Mouse (Mus musculus) adrenal gland, postnatal 4 days (tissue): ENCODE measurements around the gene Cyba. TPM values are rescaled to one million over a fixed set of nuclear protein-coding genes. Genes with fewer than 3 reads are reported as not detected.

ENCODE experiments used
- DNase-seq, 2 experiments: peaks; one replicate each; pipeline ENCODE4 v3.0.0; 2021 to 2022; ENCODE audit warnings: low spot score in 2 of 2, mixed read lengths in 2 of 2
- total RNA-seq, 2 experiments: library from RNA; stranded (reverse); gene quantifications; 2 replicates each; pipeline ENCODE4 v1.2.3; 2021

Cyba gene
- total RNA-seq, 2 experiments from 2014 or later: 49.9 to 76.7 TPM

- no peak for DNase-seq
These were observed 6.6 kb downstream of the Cyba start for GRCm38 (mm10) chr8:122426145-122426544.

GRCm38 (mm10) chr8:122423659-122424058 is 9.1 kb downstream of the Cyba start:
- DNase-seq: no peak

GRCm38 (mm10) chr8:122423217-122423616 is 9.5 kb downstream of the Cyba start:
- no peak for DNase-seq

DNA sequence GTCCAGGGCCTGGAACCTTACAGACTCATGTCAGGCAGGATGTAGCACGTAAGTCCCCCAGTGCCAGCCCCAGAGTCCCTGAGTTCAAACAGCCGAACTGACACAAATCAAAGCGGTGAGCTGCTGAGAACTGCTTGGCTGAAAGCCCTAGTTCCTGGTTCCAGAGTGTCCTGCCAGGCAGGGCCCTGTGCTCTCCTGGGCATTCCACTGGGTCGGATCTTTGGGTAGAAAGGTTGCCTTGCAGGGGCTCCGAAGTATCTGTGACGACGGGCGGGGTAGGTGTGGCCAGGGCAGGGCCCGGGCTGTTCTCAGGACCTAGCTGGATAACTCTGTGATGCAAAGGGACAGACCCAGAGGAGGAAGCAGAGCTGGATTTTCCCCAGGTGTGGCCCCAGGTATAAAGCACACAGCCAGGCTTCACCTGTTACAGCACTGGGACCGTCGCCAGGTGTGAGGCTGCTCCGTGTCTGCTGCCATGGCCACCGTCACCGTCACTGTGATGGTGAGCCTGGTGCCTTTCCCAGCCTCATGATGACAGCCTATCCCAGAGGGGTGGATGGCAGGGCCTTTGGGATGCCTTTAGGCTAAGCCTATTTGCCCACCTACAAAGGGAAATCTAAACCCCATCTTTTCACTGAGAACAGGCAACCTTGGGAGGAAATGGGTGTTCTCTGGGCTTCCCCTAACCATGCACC is 11.2 kb downstream of the Cyba start, which contains the start of gene Il17c:
Gene Il17c (plus strand): TSS at position 645 of the 695 bp plus-strand sequence.
- DNase-seq: no peak

- no peak for DNase-seq
These were observed 12.7 kb downstream of the Cyba start for GRCm38 (mm10) chr8:122419881-122420555.

- DNase-seq: no peak
These were observed 17.2 kb downstream of the Cyba start for GRCm38 (mm10) chr8:122415554-122415953.

DNA sequence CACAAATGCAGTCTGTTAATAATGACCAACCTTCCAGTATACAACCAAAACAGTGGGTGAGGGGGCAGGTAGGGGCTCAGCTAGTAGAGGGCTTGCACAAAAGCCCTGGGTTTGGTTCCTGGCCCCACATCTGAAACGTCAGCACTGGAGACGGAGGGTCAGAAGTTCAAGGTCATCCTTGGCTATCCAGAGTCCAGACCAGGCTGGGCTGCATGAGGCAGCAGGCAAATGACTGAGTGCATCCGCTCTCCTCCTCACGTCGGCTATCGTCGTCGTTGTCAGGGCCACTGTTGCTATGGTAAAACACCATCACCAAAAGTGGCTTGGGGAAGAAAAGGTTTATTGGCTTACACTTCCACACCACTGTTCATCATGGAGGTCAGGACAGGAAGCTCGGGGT is 18.4 kb downstream of the Cyba start:
- no peak for DNase-seq

DNA sequence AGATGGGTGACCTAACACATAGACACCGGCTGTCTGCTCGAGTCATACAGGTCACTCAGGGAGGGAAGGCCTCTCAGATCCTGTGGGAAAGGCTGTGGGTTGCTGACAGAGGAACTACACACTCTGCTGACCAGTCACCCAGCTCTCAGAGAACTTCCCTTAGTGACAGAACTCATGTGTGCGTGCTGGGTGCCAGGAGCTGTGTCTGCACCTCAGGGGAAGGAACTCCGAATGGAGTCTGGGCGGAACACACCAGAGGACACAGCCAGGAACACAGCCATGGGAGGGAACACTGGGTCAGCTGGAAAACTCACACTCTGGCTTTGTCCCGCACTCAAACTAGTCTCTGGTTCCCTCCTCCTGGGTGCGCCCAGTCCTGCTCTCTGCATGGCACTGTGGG is 25.1 kb downstream of the Cyba start:
- no peak for DNase-seq

DNA sequence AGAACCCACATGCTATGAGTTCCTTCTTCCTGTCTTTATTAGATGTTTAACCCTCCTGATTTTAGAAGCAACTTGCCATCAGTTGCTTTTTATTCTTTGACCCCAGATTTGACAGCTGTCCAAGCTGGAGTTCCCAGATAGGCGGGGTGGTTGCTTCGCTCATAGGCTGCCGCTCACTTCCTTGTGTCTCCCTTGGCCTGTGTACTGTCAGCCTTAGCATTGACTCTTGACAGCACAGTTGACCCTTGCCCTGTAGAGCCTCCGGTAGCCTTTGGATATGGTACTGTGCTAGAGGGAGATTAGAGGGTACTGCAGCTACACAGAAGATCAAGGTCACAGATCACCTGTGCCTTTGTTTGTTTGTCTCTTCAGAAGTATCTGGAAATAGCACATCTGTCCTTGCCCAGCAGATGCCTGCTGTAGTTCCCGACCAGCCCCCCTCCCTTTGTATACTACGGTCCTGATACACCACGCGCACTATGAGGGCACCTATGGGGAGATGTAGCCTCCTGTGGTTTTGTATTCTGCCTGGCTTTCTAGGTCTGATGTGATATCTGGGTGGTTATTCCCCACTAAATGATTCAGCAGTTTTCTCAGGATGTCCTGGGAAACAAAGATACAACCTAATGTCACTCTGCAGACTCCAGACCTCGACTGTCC is 27.5 kb downstream of the Cyba start:
- no peak for DNase-seq

DNA sequence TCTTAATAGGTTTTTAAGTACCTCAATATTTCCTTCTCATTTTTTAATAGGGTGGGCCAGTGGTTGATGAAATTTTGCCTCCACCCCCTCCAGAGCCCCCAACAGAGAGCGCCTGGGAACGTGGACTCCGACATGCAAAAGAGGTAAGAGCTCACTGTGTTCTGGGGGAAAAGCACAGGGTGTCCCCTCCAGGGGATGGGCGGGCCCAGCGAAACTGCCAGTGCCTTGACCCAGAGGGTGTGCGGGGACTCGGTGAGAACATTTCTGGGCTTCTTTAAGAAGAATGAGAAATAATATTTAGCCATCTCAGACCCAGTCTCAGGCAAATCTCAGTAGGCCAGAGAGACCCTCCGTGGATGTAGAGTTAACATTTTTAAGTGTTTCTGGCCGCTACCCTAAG is 34.5 kb downstream of the Cyba start:
- DNase-seq: no peak

DNA sequence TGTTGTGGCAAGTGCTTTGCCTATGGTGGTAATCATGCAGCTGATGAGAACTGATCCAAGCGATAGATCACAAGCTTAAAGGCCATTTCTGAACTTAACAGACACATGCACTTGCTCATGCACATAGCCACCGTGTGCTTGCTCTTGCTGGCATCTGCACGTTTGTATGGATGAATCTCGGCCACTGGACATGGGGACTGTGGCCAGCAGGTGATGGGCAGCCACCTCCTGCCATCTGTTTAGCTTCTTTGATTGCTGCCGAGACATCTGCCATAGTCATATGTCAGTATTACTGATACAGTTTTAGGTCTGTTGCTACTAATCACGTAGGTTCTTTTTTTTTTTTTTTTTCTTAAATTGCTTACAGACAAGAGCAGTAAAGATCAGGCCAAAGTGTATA is 37.4 kb downstream of the Cyba start:
- DNase-seq: no peak

DNA sequence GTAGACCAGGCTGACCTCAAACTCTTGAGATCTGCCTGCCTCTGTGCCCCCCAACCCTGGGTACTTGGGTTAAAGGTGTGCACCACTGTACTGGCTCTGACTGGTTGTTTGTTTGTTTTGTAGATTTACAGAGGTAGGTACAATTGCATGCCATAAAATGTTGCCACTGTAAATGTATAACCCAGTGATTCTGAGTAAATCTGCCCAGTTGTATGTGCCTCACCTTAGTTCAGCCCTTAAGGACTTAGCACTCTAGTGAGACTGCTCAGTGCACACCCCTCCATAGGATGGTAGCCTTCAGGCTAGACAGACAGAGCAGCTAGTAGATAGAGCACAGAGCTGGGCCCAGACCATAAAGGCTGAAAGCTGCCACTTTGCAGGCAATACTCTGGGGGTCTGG is 39.0 kb downstream of the Cyba start:
- DNase-seq: no peak

- DNase-seq: no peak
These were observed 42.0 kb downstream of the Cyba start for GRCm38 (mm10) chr8:122390758-122391157.

DNA sequence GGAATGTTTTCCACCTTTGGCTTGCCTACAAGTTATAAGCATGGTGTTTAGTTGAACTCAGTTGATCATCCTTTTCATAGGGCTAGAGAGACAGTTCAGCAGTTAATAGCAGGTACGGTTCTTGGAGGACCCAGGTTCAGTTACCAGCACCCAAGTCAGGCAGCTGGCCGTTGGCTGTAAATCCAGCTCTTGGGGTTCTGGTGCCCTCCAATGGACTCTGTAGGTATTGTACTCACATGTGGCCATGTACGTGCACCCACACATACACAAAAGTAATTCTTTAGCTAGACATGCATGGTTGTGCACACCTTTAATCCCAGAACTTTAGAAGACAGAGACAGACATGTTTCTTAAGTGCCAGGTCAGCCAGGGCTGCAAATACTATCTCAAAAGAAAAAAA is 43.4 kb downstream of the Cyba start:
- DNase-seq: no peak

- no peak for DNase-seq
These were observed 49.7 kb downstream of the Cyba start for GRCm38 (mm10) chr8:122383039-122383438.

- DNase-seq: peak; percentile 97 to 99
These were observed 56.1 kb downstream of the Cyba start, which contains the start of gene Zc3h18 for GRCm38 (mm10) chr8:122376365-122377231. Gene Zc3h18 (plus strand): TSS chr8:122376609.

DNA sequence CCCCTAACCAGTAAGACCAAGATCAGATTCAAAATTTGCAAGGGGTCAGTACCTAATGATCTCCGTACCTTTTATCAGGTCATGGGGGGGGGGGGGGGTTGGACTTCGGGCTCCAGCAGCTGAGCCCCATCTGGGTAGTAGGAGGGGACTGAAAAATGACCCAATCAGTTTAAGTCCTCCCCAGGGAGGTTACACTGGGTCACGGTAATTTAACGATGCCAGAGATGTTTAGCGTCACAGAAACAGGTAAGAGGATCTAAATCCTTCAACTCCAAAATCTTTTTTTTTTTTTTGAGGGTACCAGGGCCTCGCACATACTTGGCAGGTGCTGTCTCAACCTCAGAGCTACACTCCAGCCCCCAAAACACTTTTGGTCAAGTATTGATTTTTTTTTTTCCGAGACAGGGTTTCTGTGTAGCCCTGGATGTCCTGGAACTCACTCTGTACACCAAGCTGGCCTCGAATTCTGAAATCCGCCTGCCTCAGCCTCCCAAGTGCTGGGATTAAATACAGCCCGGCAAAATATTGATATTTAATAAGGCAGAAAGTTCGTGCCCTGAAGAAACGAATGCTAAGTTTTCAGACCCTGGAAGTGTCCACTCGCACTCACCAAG is 56.9 kb downstream of the Cyba start:
- no peak for DNase-seq

DNA sequence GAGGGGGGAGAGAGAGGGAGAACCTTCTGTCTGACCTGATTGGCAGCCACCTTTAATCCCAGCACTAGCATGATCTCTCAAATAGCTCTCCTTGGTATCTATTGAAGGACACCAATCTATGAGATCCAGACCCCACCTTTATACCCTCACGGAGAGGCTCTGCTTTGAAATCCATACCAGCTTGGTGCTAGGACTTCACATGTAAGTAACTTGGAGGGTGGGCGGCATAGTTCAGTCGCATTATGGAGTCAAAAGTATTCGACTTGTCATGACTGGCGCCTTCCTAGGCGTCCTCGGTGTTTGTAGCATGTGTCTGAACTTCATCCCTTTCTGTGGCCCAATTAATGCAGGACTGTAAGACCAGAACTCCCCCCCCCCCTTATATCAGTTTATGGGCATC is 57.4 kb downstream of the Cyba start:
- DNase-seq: no peak
